Mouse (Mus musculus) CH12.LX (cell line): Measurements from ENCODE around the gene Rpl18a. TPM values are rescaled to one million over a fixed set of nuclear protein-coding genes. Genes with fewer than 3 reads are reported as not detected.

ENCODE experiments used
- DNase-seq: peaks from one replicate; pipeline ENCODE4 v3.0.0-alpha.2; 2013; ENCODE audit errors: extremely low read depth
- H3K27ac ChIP-seq: 2 replicates; pipeline ENCODE4 v1.5.1; 2012; ENCODE audit warnings: low read depth, mild to moderate bottlenecking, control low read depth, moderate library complexity; ENCODE audit not compliant: insufficient read depth
- H3K27me3 ChIP-seq: replicated peaks from 2 replicates; pipeline ENCODE3; 2012; ENCODE audit warnings: inconsistent platforms
- H3K36me3 ChIP-seq, 2 experiments: replicated peaks in 1 of 2; 2 replicates each; pipeline versions ENCODE3 to v1.6.1; 2012; ENCODE audit warnings: inconsistent platforms in 1 of 2, low read length in 1 of 2, mild to moderate bottlenecking in 1 of 2, mixed read lengths in 1 of 2, moderate library complexity in 1 of 2; ENCODE audit not compliant: control insufficient read depth in 1 of 2, insufficient read depth in 1 of 2
- H3K4me1 ChIP-seq, 2 experiments: 2 replicates each; pipeline ENCODE4 v1.6.1; 2012; ENCODE audit warnings: inconsistent platforms in 1 of 2, moderate library complexity in 1 of 2; ENCODE audit not compliant: insufficient read depth in 2 of 2, control insufficient read depth in 1 of 2
- H3K4me2 ChIP-seq: 2 replicates; pipeline ENCODE4 v1.6.1; 2012; ENCODE audit warnings: low read depth, mild to moderate bottlenecking, control low read depth; ENCODE audit not compliant: poor library complexity, insufficient read depth, severe bottlenecking
- H3K4me3 ChIP-seq, 3 experiments: fragments of 150-350 bp in 1 of 3; sonication (generic) in 1 of 3; replicated peaks in 1 of 3; 2 replicates each; pipeline versions ENCODE3 to v1.5.1; 2011 to 2012; ENCODE audit warnings: low read depth in 2 of 3, low read length in 2 of 3, mild to moderate bottlenecking in 2 of 3, moderate library complexity in 2 of 3, control low read depth in 1 of 3, improper control_type of control experiment in 1 of 3, inconsistent platforms in 1 of 3, mixed read lengths in 1 of 3; ENCODE audit not compliant: poor library complexity in 1 of 3
- H3K79me2 ChIP-seq: replicated peaks from 2 replicates; pipeline ENCODE4 v1.6.1; 2012; ENCODE audit warnings: mild to moderate bottlenecking, moderate library complexity; ENCODE audit not compliant: control insufficient read depth, poor library complexity, insufficient read depth, severe bottlenecking; ENCODE audit errors: extremely low read depth
- H3K9ac ChIP-seq: 2 replicates; pipeline ENCODE4 v1.6.1; 2012; ENCODE audit warnings: low read depth, mild to moderate bottlenecking, control low read depth, moderate library complexity; ENCODE audit not compliant: insufficient read depth
- H3K9me3 ChIP-seq: replicated peaks from 2 replicates; pipeline ENCODE3; 2012; ENCODE audit warnings: low read length, inconsistent platforms, mixed read lengths
- CHD1 ChIP-seq: IDR thresholded peaks from 2 replicates; pipeline ENCODE4 v1.6.1; 2012; ENCODE audit warnings: low read depth, low read length, improper control_type of control experiment, inconsistent platforms
- CHD2 ChIP-seq: IDR thresholded peaks from 2 replicates; pipeline ENCODE4 v1.6.1; 2011; ENCODE audit warnings: low read length, improper control_type of control experiment
- E2F4 ChIP-seq: IDR thresholded peaks from 2 replicates; pipeline ENCODE4 v1.6.1; 2011; ENCODE audit warnings: low read depth, low read length, improper control_type of control experiment; ENCODE audit not compliant: insufficient replicate concordance
- EP300 ChIP-seq: IDR thresholded peaks from 2 replicates; pipeline ENCODE4 v1.6.1; 2011; ENCODE audit warnings: low read length, improper control_type of control experiment
- ETS1 ChIP-seq: conservative IDR thresholded peaks from 2 replicates; pipeline ENCODE4 v1.6.1; 2012; ENCODE audit warnings: low read depth, mild to moderate bottlenecking, inconsistent platforms, low read length, improper control_type of control experiment, moderate library complexity
- HCFC1 ChIP-seq: IDR thresholded peaks from 2 replicates; pipeline ENCODE4 v1.6.1; 2012; ENCODE audit warnings: low read depth, mild to moderate bottlenecking, inconsistent platforms, low read length, improper control_type of control experiment
- JUND ChIP-seq: conservative IDR thresholded peaks from 2 replicates; pipeline ENCODE4 v1.6.1; 2011; ENCODE audit warnings: low read depth, low read length, improper control_type of control experiment
- KAT2A ChIP-seq: IDR thresholded peaks from 2 replicates; pipeline ENCODE4 v1.6.1; 2012; ENCODE audit warnings: low read length, improper control_type of control experiment, inconsistent platforms; ENCODE audit not compliant: insufficient replicate concordance
- MAFK ChIP-seq: IDR thresholded peaks from 2 replicates; pipeline ENCODE4 v1.6.1; 2011; ENCODE audit warnings: low read length, improper control_type of control experiment; ENCODE audit not compliant: insufficient replicate concordance
- MAZ ChIP-seq: IDR thresholded peaks from 2 replicates; pipeline ENCODE4 v1.6.1; 2012; ENCODE audit warnings: low read depth, mild to moderate bottlenecking, inconsistent platforms, low read length, improper control_type of control experiment, moderate library complexity
- MEF2A ChIP-seq: IDR thresholded peaks from 2 replicates; pipeline ENCODE4 v1.6.1; 2014; ENCODE audit warnings: low read depth, mild to moderate bottlenecking, inconsistent platforms, low read length, improper control_type of control experiment, borderline replicate concordance
- NELFE ChIP-seq: IDR thresholded peaks from 2 replicates; pipeline ENCODE4 v1.6.1; 2011; ENCODE audit warnings: low read depth, low read length, improper control_type of control experiment
- PAX5 ChIP-seq: IDR thresholded peaks from 2 replicates; pipeline ENCODE4 v1.6.1; 2012; ENCODE audit warnings: low read length, inconsistent platforms, mixed read lengths
- POLR2AphosphoS2 ChIP-seq: IDR thresholded peaks from 2 replicates; pipeline ENCODE4 v1.6.1; 2011; ENCODE audit warnings: low read depth, low read length, improper control_type of control experiment
- USF2 ChIP-seq: conservative IDR thresholded peaks from 2 replicates; pipeline ENCODE4 v1.6.1; 2011; ENCODE audit warnings: low read depth, low read length, improper control_type of control experiment
- ZC3H11A ChIP-seq: IDR thresholded peaks from 2 replicates; pipeline ENCODE4 v1.6.1; 2012; ENCODE audit warnings: low read depth, mild to moderate bottlenecking, inconsistent platforms, low read length, improper control_type of control experiment
- ZKSCAN1 ChIP-seq: IDR thresholded peaks from 2 replicates; pipeline ENCODE4 v1.6.1; 2012; ENCODE audit warnings: low read depth, inconsistent platforms, low read length, improper control_type of control experiment, borderline replicate concordance
- ZMIZ1 ChIP-seq: IDR thresholded peaks from 2 replicates; pipeline ENCODE4 v1.6.1; 2012; ENCODE audit warnings: low read depth, mild to moderate bottlenecking, inconsistent platforms, low read length, improper control_type of control experiment
- ZNF384 ChIP-seq: IDR thresholded peaks from 2 replicates; pipeline ENCODE4 v1.6.1; 2012; ENCODE audit warnings: low read depth, low read length, improper control_type of control experiment, inconsistent platforms
- dilution Hi-C: fragments of 300-500 bp; cut with MboI; formaldehyde crosslinking; loops from 2 replicates; pipeline ENCODE4 v1.14.3; 2020; ENCODE audit warnings: low sequenced_read_pairs; ENCODE audit not compliant: extremely low pct_unique_long_range_greater_than_20kb, extremely low pct_ligation_motif_present
- in situ Hi-C: fragments of 300-500 bp; cut with MboI; formaldehyde crosslinking; loops from 3 replicates; pipeline ENCODE4 v1.14.3; 2019; ENCODE audit warnings: low sequenced_read_pairs, low pct_ligation_motif_present, low pct_unique_long_range_greater_than_20kb, mixed read lengths
- polyA plus RNA-seq: library from polyadenylated mRNA; unstranded; fragments of >175 nt; gene quantifications from 2 replicates; pipeline ENCODE4 v1.2.1, GENCODE M21; 2012; ENCODE audit warnings: low read depth; ENCODE audit not compliant: insufficient read length
- total RNA-seq, 2 experiments: library from RNA; depleted of rRNA; stranded (reverse); fragments of 300-350 nt in 1 of 2; fragments of >200 nt in 1 of 2; gene quantifications; 2 replicates each; pipeline ENCODE4 v1.2.3; 2012 to 2014

Rpl18a gene
- total and polyA plus RNA-seq, 3 experiments = 2,035 to 5,917 (median 3,837) TPM

DNA sequence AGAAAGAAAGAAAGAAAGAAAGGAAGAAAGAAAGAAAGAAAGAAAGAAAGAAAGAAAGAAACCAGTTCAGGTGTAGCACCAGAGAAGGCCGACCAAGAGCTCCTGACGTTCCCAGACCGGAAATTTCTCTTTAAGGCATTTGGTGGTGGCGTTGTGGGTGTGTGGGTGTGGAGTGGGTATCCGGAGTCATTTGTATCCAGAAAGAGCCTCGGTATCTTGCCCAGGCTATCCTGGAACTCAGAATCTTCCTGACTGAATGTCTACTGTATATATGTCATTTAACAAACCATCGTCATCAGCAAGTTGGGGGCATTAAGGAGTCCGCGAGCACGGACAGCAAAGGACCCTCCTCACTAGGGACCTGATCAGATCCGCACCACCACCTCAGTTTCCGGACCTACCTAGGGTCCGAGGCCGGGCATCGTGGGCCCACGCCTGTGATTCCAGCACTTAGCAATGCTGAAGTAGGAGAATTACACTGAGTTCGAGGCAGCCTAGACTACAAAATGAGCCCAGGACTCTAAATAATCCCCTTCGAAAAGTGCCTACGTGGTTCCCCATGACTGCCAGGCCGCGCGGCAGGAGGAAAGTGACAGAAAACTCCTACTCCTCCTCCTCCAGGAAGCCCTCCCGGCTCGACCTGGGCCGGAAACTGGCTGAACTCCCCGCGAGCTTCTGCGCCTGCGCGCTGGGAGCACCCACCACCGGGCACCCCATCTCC, 24.4 kb downstream of the Rpl18a start:
- in situ Hi-C loops = no loop called here

DNA sequence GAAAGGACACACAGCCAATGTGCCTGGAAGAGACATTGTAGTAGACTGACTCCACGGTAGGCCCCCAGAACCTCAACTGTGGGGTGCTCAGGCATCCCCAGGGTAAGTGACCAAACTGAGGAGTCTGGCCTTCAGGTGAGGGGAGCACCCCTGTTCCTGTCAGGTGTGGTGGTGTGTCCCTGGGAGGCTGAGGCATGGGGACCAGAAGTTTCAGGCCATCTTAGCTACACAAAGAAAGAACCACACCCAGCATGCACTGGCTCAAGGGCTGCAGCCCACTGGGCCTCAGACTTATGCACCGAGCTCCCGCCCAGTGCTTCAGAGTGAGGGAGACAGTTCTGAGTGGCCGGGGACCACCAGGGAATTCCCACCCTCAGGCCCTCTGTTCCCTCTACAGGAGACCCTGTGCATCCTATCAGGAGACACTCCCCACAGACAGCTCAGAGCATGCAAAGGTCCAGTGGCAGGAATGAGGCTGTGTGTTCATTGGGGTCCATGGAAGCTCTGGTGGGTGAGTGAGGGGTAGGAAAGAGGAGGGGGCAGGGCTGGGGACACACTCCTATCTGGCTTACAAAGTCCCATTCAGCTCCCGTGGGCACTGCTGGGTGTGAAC, 25.9 kb downstream of the Rpl18a start:
- Histone ChIP-seq H3K36me3 (peaks cover 14 to 44% of the 10 kb centered on the region in 2 experiments), H3K9me3 (no peaks in the 10 kb centered on the region), H3K27ac (no peak overlapping the region), H3K27me3 (no peaks in the 10 kb centered on the region), H3K79me2 (no peaks in the 10 kb centered on the region), H3K4me1 (peaks cover 7 to 42% of the 10 kb centered on the region in 2 experiments), H3K9ac (no peak overlapping the region), H3K4me2 (no peak overlapping the region), H3K4me3 (no peak overlapping the region)
- no peak for DNase-seq
- TF ChIP-seq USF2 (no peak), E2F4 (no peak), PAX5 (no peak), ZNF384 (no peak), ZMIZ1 (no peak), NELFE (no peak), KAT2A (no peak), CHD2 (no peak), CHD1 (no peak), ZC3H11A (no peak), MAZ (no peak), JUND (no peak), ZKSCAN1 (no peak), EP300 (no peak), MAFK (no peak), HCFC1 (no peak), MEF2A (no peak), ETS1 (no peak)
- in situ Hi-C loops = no loop called here
- dilution Hi-C loops = no loop called here

More for the DNA sequence above, 24.4 kb downstream of the Rpl18a start:
- Histone ChIP-seq H3K27ac (no peak overlapping the region), H3K4me2 (peak overlapping the region; percentile 52), H3K36me3 (peaks cover 11 to 33% of the 10 kb centered on the region in 2 experiments), H3K9ac (peak overlapping the region; percentile 64), H3K4me1 (peaks cover 7 to 34% of the 10 kb centered on the region in 2 experiments), H3K9me3 (no peaks in the 10 kb centered on the region), H3K4me3 (peak overlapping the region; percentile 74 to 80 (median 80)), H3K27me3 (no peaks in the 10 kb centered on the region), H3K79me2 (no peaks in the 10 kb centered on the region)
- dilution Hi-C loops = no loop called here
- DNase-seq = no peak
- TF ChIP-seq ZKSCAN1 (peak; percentile 74; the same call in 1 of the 2 replicates), POLR2AphosphoS2 (no peak)
